Mouse (Mus musculus) lung, embryonic 14.5 days (tissue): ENCODE data around the gene Pold2. TPM values are rescaled to one million over a fixed set of nuclear protein-coding genes. Genes with fewer than 3 reads are reported as not detected.

ENCODE experiments used
- ATAC-seq: fragments of 200-750 bp; cut with Nextera tagmentation; 2 replicates; pipeline ENCODE4 v1.8.0; 2017; ENCODE audit warnings: mild to moderate bottlenecking, moderate TSS enrichment, moderate library complexity; ENCODE audit not compliant: insufficient read depth
- DNase-seq: peaks from one replicate; pipeline ENCODE4 v3.0.0-alpha.2; 2015
- H3K27ac ChIP-seq: fragments of 300-500 bp; sonication (generic); 2 replicates; pipeline ENCODE4 v1.5.1; 2014; ENCODE audit warnings: low read depth, mild to moderate bottlenecking, moderate library complexity
- H3K27me3 ChIP-seq: fragments of 300-500 bp; sonication (generic); 2 replicates; pipeline ENCODE4 v1.6.1; 2014; ENCODE audit warnings: low read length, control low read depth; ENCODE audit not compliant: insufficient read depth
- H3K36me3 ChIP-seq: fragments of 300-500 bp; sonication (generic); 2 replicates; pipeline ENCODE4 v1.6.1; 2014; ENCODE audit warnings: control low read depth; ENCODE audit not compliant: insufficient read depth
- H3K4me1 ChIP-seq: fragments of 300-500 bp; sonication (generic); 2 replicates; pipeline ENCODE4 v1.6.1; 2014; ENCODE audit warnings: antibody characterized with exemption, control low read depth; ENCODE audit not compliant: insufficient read depth
- H3K4me2 ChIP-seq: fragments of 300-500 bp; sonication (generic); 2 replicates; pipeline ENCODE4 v1.6.1; 2014; ENCODE audit warnings: mild to moderate bottlenecking
- H3K4me3 ChIP-seq: fragments of 300-500 bp; sonication (generic); 2 replicates; pipeline ENCODE4 v1.5.1; 2014; ENCODE audit warnings: low read depth, low read length
- H3K9ac ChIP-seq: fragments of 300-500 bp; sonication (generic); 2 replicates; pipeline ENCODE4 v1.6.1; 2014
- H3K9me3 ChIP-seq: fragments of 300-500 bp; sonication (generic); 2 replicates; pipeline ENCODE4 v1.6.1; 2016; ENCODE audit warnings: low read depth, low read length, control low read depth
- CTCF ChIP-seq: IDR thresholded peaks from 2 replicates; pipeline ENCODE4 v1.5.1; 2016; ENCODE audit warnings: antibody characterized with exemption, low read depth
- WGBS: fragments of 180-500 bp; shearing (Covaris S2); extraction: QIAGEN DNeasy Blood & Tissue Kit; methylation state at CpG from one replicate; pipeline ENCODE4 v1.1.7; 2014; 5-methylcytosine and 5-hydroxymethylcytosine counted together
- polyA plus RNA-seq: library from polyadenylated mRNA; unstranded; fragments of >200 nt; fragmentation: Nextera tagmentation; extraction: Ambion mirVana; gene quantifications from 2 replicates; pipeline ENCODE4 v1.2.1, GENCODE M21; 2014

The Pold2 gene
- polyA plus RNA-seq, 1 experiment from 2014 or later, result 156 TPM

DNA sequence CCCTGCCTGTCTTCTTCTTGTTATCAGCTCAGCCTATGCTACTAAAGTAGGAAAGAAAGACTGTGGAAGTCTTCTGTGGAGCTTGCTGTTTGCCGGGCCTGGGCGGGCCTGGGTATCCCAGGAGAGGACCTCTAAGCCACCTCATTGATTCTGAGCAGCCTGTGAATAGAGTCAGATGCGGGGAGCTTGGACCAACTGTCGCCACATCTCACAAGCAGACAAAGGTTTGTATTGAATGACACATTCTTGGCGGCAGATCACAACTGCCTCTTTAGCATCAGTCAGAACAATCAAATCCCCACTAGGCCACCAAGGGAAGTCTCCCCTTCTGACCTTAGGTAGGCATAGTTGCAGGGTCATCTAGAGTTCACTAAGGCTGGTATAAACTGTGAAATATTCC is 9.2 kb upstream of the Pold2 start:
- H3K9me3 ChIP-seq, result no peaks in the 10 kb centered on the region
- H3K36me3 ChIP-seq, result no peaks in the 10 kb centered on the region
- no peak overlapping the region for H3K4me3 ChIP-seq
- DNase-seq, result no peak
- no peak for ATAC-seq
- WGBS, result 31% methylated on average over 5 of the region's 5 CpGs
- no peaks in the 10 kb centered on the region for H3K27me3 ChIP-seq
- H3K27ac ChIP-seq, result no peak overlapping the region; the same call in 1 of the 2 replicates
- TF ChIP-seq CTCF, result no peak
- H3K9ac ChIP-seq, result no peak overlapping the region; the same call in 1 of the 2 replicates
- no peak overlapping the region for H3K4me2 ChIP-seq
- no peaks in the 10 kb centered on the region; the same call in none of the 2 replicates for H3K4me1 ChIP-seq

DNA sequence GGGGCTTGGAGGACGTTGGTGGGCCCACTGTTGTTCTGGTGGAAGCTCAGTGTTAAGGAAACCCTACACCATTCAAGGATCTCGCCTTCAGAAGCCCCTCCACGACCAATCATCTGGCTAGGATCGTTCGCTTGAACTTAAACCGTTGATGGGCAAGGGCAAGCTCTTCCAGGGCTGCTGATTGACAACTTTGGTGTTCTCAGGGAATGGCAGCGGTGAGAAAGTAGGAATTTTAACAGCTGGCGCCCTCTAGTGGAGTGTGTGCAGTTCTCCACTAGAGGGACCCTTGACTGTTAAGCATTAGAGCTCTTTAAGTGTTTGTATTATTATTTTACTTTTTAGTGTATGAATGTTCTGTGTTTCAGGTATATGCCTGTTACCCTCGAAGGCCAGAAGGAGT is 8.1 kb upstream of the Pold2 start:
- H3K36me3 ChIP-seq, result no peaks in the 10 kb centered on the region
- no peaks in the 10 kb centered on the region for H3K9me3 ChIP-seq
- no peak overlapping the region for H3K4me2 ChIP-seq
- no peak overlapping the region for H3K27ac ChIP-seq
- H3K4me3 ChIP-seq, result no peak overlapping the region
- TF ChIP-seq CTCF, result peak; percentile 87
- DNase-seq, result peak; percentile 91
- no peak for ATAC-seq
- no peak overlapping the region for H3K9ac ChIP-seq
- H3K27me3 ChIP-seq, result no peaks in the 10 kb centered on the region
- no peaks in the 10 kb centered on the region; the same call in none of the 2 replicates for H3K4me1 ChIP-seq
- 17% methylated on average over 9 of the region's 9 CpGs for WGBS

DNA sequence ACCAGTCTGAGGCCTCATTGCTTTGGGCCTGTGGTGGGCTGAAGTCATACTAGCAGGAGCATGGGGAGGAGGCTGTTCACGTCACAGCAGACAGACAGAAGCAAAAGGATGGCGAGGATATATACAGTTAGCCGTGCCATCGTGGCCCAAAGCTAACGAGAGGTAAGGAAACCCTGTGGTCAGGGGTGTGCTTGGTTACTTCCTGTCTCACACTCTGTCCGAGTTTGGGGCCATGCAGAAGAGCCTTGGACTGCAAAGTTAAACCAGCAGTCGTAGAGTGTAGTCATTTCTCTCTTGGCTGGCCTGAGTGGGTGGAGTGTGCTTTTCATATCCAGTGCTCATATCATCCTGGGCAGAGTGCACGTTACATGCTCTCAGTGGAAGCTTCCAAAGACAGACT is 4.4 kb upstream of the Pold2 start:
- no peak for TF ChIP-seq CTCF
- Histone ChIP-seq H3K9ac (no peak overlapping the region), H3K4me1 (no peaks in the 10 kb centered on the region; the same call in 1 of the 2 replicates), H3K4me2 (no peak overlapping the region), H3K9me3 (no peaks in the 10 kb centered on the region), H3K27me3 (no peaks in the 10 kb centered on the region), H3K36me3 (no peaks in the 10 kb centered on the region), H3K4me3 (no peak overlapping the region), H3K27ac (no peak overlapping the region)
- 63% methylated on average over 8 of the region's 8 CpGs for WGBS
- ATAC-seq (no peak), DNase-seq (no peak)

DNA sequence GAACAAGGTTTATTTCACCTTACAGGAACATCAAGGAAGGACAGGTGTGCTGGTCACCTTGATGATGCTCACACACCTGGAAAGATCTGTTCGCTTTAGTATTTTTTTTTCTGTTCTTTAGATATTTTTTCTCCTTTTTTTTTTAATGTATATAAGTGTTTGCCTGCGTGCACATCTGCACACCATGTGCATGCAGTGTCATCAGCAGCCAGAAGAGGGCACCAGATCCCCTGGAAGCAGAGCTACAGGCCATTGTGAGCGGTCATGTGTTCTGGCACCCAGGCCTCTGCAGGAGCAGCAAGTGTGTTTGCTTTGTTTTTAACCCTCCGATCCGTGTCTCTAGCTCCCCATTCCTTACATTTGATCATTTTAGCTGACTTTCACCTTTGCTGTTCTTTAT is 1.8 kb upstream of the Pold2 start:
- peaks cover 18% of the 10 kb centered on the region for H3K36me3 ChIP-seq
- no peak overlapping the region for H3K4me3 ChIP-seq
- WGBS, result 38% methylated on average over 5 of the region's 5 CpGs
- H3K27me3 ChIP-seq, result no peaks in the 10 kb centered on the region
- H3K27ac ChIP-seq, result no peak overlapping the region
- DNase-seq, result peak; percentile 79
- 0 out of 2 replicates have a peak, but pooled peaks cover 5% of the 10 kb centered on the region for H3K4me1 ChIP-seq
- no peaks in the 10 kb centered on the region for H3K9me3 ChIP-seq
- H3K4me2 ChIP-seq, result no peak overlapping the region
- TF ChIP-seq CTCF, result peak; percentile 80
- ATAC-seq, result no peak
- no peak overlapping the region for H3K9ac ChIP-seq

DNA sequence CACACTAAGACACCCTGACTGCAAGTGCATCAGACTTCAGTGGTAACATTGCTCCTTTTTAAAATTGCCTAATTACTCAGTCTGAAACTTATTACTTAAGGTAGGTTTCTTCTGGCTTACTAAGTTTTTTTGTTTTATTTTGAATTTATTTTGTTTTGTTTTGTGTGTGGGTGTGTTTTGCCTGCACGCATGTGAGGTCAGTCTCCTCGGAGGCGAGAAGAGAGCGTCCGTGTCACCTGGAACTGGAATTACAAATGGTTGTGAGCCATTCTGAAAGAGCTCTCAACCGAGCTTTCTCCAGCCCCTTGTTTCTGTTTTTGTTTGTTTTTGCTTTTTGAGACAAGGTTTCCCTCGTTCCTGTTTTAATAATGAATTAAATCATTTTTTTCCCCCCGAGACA is 569 bp upstream of the Pold2 start:
- Histone ChIP-seq H3K9me3 (no peaks in the 10 kb centered on the region), H3K27ac (peak overlapping the region; percentile 60), H3K4me3 (peak overlapping the region; percentile 62), H3K9ac (peak overlapping the region; percentile 35; the same call in 1 of the 2 replicates), H3K27me3 (no peaks in the 10 kb centered on the region), H3K4me1 (0 out of 2 replicates have a peak, but pooled peaks cover 5% of the 10 kb centered on the region), H3K4me2 (peak overlapping the region; percentile 69), H3K36me3 (peaks cover 31% of the 10 kb centered on the region)
- TF ChIP-seq CTCF, result no peak
- 24% methylated on average over 8 of the region's 8 CpGs for WGBS
- no peak for ATAC-seq
- DNase-seq, result no peak

DNA sequence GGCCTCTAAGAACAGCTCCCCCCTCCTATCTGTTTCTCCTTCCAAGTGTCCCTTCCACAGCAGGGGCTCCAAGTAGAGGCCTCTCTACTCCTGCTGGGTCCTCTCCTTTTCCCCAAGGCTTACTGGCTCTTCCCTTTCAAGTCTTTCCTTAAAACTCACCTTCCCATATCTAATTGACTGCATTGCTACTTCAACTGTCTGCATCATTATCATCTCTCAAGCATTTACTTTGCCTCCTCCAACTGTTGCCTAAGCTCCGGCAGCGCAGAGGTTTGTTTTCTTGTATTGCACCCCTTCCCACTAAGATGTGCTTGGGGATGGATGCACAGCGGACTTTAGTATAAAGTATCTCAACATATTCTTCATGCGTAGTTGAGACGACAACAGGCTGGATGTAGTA is 671 bp downstream of the Pold2 start:
- peak; percentile 27 for DNase-seq
- 0 out of 2 replicates have a peak, but pooled peaks cover 5% of the 10 kb centered on the region for H3K4me1 ChIP-seq
- no peaks in the 10 kb centered on the region for H3K9me3 ChIP-seq
- H3K27me3 ChIP-seq, result no peaks in the 10 kb centered on the region
- H3K4me2 ChIP-seq, result peak overlapping the region; percentile 69
- no peak overlapping the region for H3K27ac ChIP-seq
- no peak for ATAC-seq
- peak overlapping the region; percentile 62 for H3K4me3 ChIP-seq
- H3K9ac ChIP-seq, result peak overlapping the region; percentile 75
- no peak for TF ChIP-seq CTCF
- 5% methylated on average over 5 of the region's 5 CpGs for WGBS
- H3K36me3 ChIP-seq, result peaks cover 43% of the 10 kb centered on the region

DNA sequence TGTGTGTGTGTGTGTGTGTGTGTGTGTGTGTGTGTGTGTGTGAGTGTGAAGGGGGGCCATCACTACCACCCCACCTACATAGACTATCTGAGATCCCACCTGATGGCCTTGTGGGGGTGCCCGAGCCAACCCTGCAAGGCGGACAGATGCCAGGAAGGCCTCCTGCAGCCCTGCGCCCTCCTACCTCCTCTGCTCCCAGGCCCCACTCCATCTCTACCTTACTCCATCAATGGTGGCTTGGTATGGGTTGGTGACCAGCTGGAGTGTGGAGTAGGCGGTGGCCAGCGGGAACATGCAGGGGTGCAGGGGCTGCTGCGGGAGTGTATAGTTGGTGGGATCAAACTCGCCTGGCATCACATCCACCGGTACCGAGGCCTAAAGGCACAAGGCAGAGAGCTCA is 4.9 kb downstream of the Pold2 start:
- H3K36me3 ChIP-seq, result peaks cover 83% of the 10 kb centered on the region
- H3K27ac ChIP-seq, result no peak overlapping the region
- no peak overlapping the region for H3K4me2 ChIP-seq
- ATAC-seq (no peak), DNase-seq (no peak)
- no peak overlapping the region for H3K4me3 ChIP-seq
- H3K4me1 ChIP-seq, result 0 out of 2 replicates have a peak, but pooled peaks cover 5% of the 10 kb centered on the region
- H3K27me3 ChIP-seq, result no peaks in the 10 kb centered on the region
- no peaks in the 10 kb centered on the region for H3K9me3 ChIP-seq
- TF ChIP-seq CTCF, result no peak
- 95% methylated on average over 9 of the region's 9 CpGs for WGBS
- H3K9ac ChIP-seq, result no peak overlapping the region
